Mouse (Mus musculus) kidney, adult 2 months (tissue): Measurements from ENCODE around the gene Trp53tg5.

Experiments
- CTCF ChIP-seq: fragments of 200-500 bp; conservative IDR thresholded peaks from 2 replicates; pipeline ENCODE4 v1.5.1; 2011; ENCODE audit warnings: low read depth, mild to moderate bottlenecking, control low read depth, low read length, moderate library complexity, mixed read lengths; ENCODE audit not compliant: insufficient read depth, insufficient read length
- POLR2A ChIP-seq: fragments of 200-500 bp; IDR thresholded peaks from one replicate; pipeline ENCODE4 v1.6.1; 2011; ENCODE audit warnings: low read depth, low read length, control low read depth

DNA sequence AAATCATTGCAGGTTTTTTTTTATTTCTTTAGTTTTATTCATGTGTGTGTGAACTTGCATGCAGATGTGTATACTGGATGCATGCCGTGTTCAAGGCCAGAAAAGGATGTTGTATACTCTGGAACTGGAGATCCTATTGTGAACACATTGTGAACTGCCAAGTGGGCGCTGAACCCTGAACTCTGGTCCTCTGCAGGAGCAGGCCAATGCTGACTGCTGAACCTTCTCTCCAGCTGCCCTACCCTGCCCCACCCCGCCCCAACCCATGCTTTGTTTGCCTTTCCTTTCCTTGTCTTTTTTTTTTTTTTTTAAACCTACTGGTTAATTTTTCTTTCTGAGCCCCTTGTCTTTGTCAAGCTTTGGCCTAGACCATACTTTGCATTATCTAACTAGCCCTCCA lies 41.4 kb upstream of the Trp53tg5 start:
- TF ChIP-seq POLR2A (no peak), CTCF (no peak)
